Mouse (Mus musculus): ENCODE measurements around the gene Tfap4.

- TF ChIP-seq POLR2A (IDR thresholded peaks at IDR 0.05; ENCODE audit: control insufficient read depth, extremely low read depth, insufficient read depth, low read length, poor library complexity) (no peak), CTCF (IDR thresholded peaks at IDR 0.05; ENCODE audit: borderline replicate concordance, control insufficient read depth, extremely low read depth, insufficient read depth, low read length, poor library complexity) (no peak)
These were observed 37.6 kb upstream of the Tfap4 start for GRCm38 (mm10) chr16:4597296-4597695.
